Mouse (Mus musculus) E14TG2a.4 (cell line): ENCODE data around the gene Xylt1.

ENCODE experiments used
- H3K27me3 ChIP-seq: 2 replicates; pipeline ENCODE4 v1.6.1; 2014; ENCODE audit warnings: low read length, control low read depth; ENCODE audit not compliant: insufficient read depth
- H3K36me3 ChIP-seq: 2 replicates; pipeline ENCODE4 v1.6.1; 2014; ENCODE audit warnings: low read length, control low read depth; ENCODE audit not compliant: insufficient read depth
- H3K4me1 ChIP-seq: replicated peaks from 2 replicates; pipeline ENCODE4 v1.6.1; 2014; ENCODE audit warnings: low read depth, low read length, control low read depth
- H3K4me3 ChIP-seq: replicated peaks from 2 replicates; pipeline ENCODE4 v1.5.1; 2014; ENCODE audit warnings: mild to moderate bottlenecking, low read length
- H3K9me3 ChIP-seq: 2 replicates; pipeline ENCODE4 v1.6.1; 2014; ENCODE audit warnings: low read length, control low read depth
- CTCF ChIP-seq: conservative IDR thresholded peaks from 2 replicates; pipeline ENCODE4 v1.5.1; 2014; ENCODE audit warnings: low read length
- NANOG ChIP-seq: IDR thresholded peaks from 2 replicates; pipeline ENCODE4 v1.6.1; 2014; ENCODE audit warnings: borderline replicate concordance, low read length, mixed read lengths
- POU5F1 ChIP-seq: IDR thresholded peaks from 2 replicates; pipeline ENCODE4 v1.6.1; 2014; ENCODE audit warnings: low read length, borderline replicate concordance

Gene Xylt1

GRCm38 (mm10) chr7:117621566-117621965 lies 240.8 kb downstream of the Xylt1 start:
- no peak for TF ChIP-seq CTCF
- TF ChIP-seq POU5F1, result no peak
- no peak for TF ChIP-seq NANOG
- no peaks in the 10 kb centered on the region for H3K36me3 ChIP-seq
- no peak overlapping the region for H3K4me3 ChIP-seq
- no peaks in the 10 kb centered on the region for H3K9me3 ChIP-seq
- no peaks in the 10 kb centered on the region for H3K27me3 ChIP-seq
- H3K4me1 ChIP-seq, result peaks cover 13% of the 10 kb centered on the region

DNA sequence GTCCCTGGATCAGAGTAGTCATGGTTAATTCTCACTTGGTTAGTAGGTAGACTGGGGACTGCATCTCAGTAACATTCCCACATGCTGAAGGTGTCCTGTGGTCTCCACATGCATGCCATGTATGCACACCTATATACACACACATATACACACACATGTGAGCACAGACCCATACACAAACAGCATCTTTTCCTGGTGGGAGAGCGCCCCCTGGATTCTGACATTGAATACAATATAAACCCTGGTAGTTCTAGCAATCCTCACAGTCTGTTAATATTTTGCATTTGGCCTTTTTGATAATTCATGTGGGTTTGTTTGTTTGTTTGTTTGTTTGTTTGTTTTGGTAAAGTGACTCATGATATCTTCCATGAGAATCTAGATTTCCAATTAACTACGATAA lies 242.0 kb downstream of the Xylt1 start:
- Histone ChIP-seq H3K4me3 (no peak overlapping the region), H3K36me3 (no peaks in the 10 kb centered on the region), H3K9me3 (no peaks in the 10 kb centered on the region), H3K27me3 (no peaks in the 10 kb centered on the region), H3K4me1 (peaks cover 11% of the 10 kb centered on the region)
- TF ChIP-seq POU5F1, result no peak
- no peak for TF ChIP-seq NANOG
- no peak; the same call in 1 of the 2 replicates for TF ChIP-seq CTCF

DNA sequence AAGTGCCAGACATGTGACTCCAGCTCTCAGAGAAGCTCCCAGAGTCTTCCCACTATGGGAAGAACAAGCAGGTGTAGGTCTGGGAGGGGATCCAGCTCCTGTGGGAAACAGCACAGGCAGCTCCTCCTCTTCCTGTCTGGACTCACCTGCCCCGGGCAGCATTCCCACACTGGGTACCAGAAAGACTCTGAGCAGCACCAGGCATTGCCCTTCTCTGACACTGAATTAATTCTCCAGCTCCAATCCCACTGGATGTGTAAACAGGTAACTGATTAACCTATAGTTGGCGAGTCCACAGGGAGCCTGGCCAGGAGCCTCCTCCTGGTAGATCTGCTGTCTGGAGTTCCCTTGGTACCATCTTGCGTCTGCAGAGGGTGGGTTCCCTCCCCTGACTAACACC lies 248.0 kb downstream of the Xylt1 start:
- Histone ChIP-seq H3K36me3 (no peaks in the 10 kb centered on the region), H3K27me3 (no peaks in the 10 kb centered on the region), H3K4me3 (no peak overlapping the region), H3K4me1 (no peaks in the 10 kb centered on the region), H3K9me3 (no peaks in the 10 kb centered on the region)
- TF ChIP-seq CTCF, result no peak
- no peak for TF ChIP-seq NANOG
- no peak for TF ChIP-seq POU5F1

GRCm38 (mm10) chr7:117630657-117631056 lies 249.9 kb downstream of the Xylt1 start:
- H3K36me3 ChIP-seq, result no peaks in the 10 kb centered on the region
- no peak overlapping the region for H3K4me3 ChIP-seq
- H3K4me1 ChIP-seq, result no peaks in the 10 kb centered on the region
- no peaks in the 10 kb centered on the region for H3K27me3 ChIP-seq
- H3K9me3 ChIP-seq, result no peaks in the 10 kb centered on the region
- TF ChIP-seq NANOG, result no peak
- TF ChIP-seq POU5F1, result no peak
- TF ChIP-seq CTCF, result peak; percentile 20; the same call in 1 of the 2 replicates

- no peak overlapping the region for H3K4me3 ChIP-seq
- no peaks in the 10 kb centered on the region for H3K27me3 ChIP-seq
- no peaks in the 10 kb centered on the region for H3K36me3 ChIP-seq
- no peak for TF ChIP-seq NANOG
- no peak for TF ChIP-seq POU5F1
- TF ChIP-seq CTCF, result no peak
- no peaks in the 10 kb centered on the region for H3K4me1 ChIP-seq
- no peaks in the 10 kb centered on the region for H3K9me3 ChIP-seq
Observed at GRCm38 (mm10) chr7:117635584-117635983, 254.8 kb downstream of the Xylt1 start.

GRCm38 (mm10) chr7:117636713-117637112 lies 255.9 kb downstream of the Xylt1 start:
- Histone ChIP-seq H3K27me3 (no peaks in the 10 kb centered on the region), H3K4me3 (no peak overlapping the region), H3K36me3 (no peaks in the 10 kb centered on the region), H3K9me3 (no peaks in the 10 kb centered on the region), H3K4me1 (no peaks in the 10 kb centered on the region)
- TF ChIP-seq NANOG, result no peak
- no peak for TF ChIP-seq POU5F1
- TF ChIP-seq CTCF, result no peak

- no peak for TF ChIP-seq POU5F1
- TF ChIP-seq CTCF, result no peak
- TF ChIP-seq NANOG, result no peak
- no peaks in the 10 kb centered on the region for H3K27me3 ChIP-seq
- no peak overlapping the region for H3K4me3 ChIP-seq
- H3K9me3 ChIP-seq, result no peaks in the 10 kb centered on the region
- no peaks in the 10 kb centered on the region for H3K36me3 ChIP-seq
- no peaks in the 10 kb centered on the region for H3K4me1 ChIP-seq
Observed at GRCm38 (mm10) chr7:117637997-117638396, 257.2 kb downstream of the Xylt1 start.

DNA sequence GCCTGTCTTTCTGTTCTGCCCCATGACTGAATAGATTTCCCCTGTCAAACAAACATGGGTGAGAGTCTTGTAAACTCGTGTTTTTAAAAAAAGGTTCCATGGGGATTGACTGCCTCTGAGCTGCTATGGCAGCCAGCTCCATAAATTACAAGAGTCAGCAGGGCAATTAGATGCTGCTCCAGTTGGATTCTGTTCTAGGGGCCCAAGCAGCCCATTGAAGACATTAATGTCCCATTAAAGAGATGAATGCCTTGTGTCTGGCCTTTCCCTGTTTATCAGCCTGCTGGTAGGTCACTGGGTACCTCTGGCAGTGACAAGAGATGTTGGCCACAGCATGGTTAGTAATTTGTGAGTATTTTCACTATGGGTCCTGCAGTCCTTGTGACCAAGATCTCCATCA lies 271.9 kb downstream of the Xylt1 start:
- TF ChIP-seq POU5F1 (no peak), NANOG (no peak), CTCF (no peak)
- Histone ChIP-seq H3K36me3 (no peaks in the 10 kb centered on the region; the same call in 1 of the 2 replicates), H3K4me1 (no peaks in the 10 kb centered on the region), H3K27me3 (no peaks in the 10 kb centered on the region), H3K4me3 (no peak overlapping the region), H3K9me3 (no peaks in the 10 kb centered on the region)

GRCm38 (mm10) chr7:117655732-117656131 lies 275.0 kb downstream of the Xylt1 start:
- H3K9me3 ChIP-seq, result no peaks in the 10 kb centered on the region

More at GRCm38 (mm10) chr7:117655732-117656131, 275.0 kb downstream of the Xylt1 start:
- TF ChIP-seq POU5F1 (no peak), NANOG (no peak), CTCF (no peak)
- Histone ChIP-seq H3K36me3 (no peaks in the 10 kb centered on the region; the same call in 1 of the 2 replicates), H3K4me3 (no peak overlapping the region), H3K27me3 (no peaks in the 10 kb centered on the region), H3K4me1 (no peaks in the 10 kb centered on the region)
